Mouse (Mus musculus) hindbrain, embryonic 16.5 days (tissue): Measurements from ENCODE around the gene Hoxb6. TPM values are rescaled to one million over a fixed set of nuclear protein-coding genes. Genes with fewer than 3 reads are reported as not detected.

ENCODE experiments used
- ATAC-seq: fragments of 200-750 bp; cut with Nextera tagmentation; 2 replicates; pipeline ENCODE4 v1.8.0; 2017; ENCODE audit warnings: moderate TSS enrichment, moderate library complexity
- H3K27ac ChIP-seq: fragments of 300-500 bp; sonication (generic); 2 replicates; pipeline ENCODE4 v1.5.1; 2014; ENCODE audit warnings: low read depth, mild to moderate bottlenecking, control low read depth, low read length, moderate library complexity
- H3K27me3 ChIP-seq: fragments of 300-500 bp; sonication (generic); replicated peaks from 2 replicates; pipeline ENCODE4 v1.6.1; 2014; ENCODE audit warnings: low read length; ENCODE audit not compliant: control insufficient read depth, insufficient read depth
- H3K36me3 ChIP-seq: fragments of 300-500 bp; sonication (generic); 2 replicates; pipeline ENCODE4 v1.6.1; 2014; ENCODE audit warnings: mild to moderate bottlenecking, low read length, moderate library complexity, mixed read lengths; ENCODE audit not compliant: control insufficient read depth, insufficient read depth
- H3K4me1 ChIP-seq: fragments of 300-500 bp; sonication (generic); 2 replicates; pipeline ENCODE4 v1.6.1; 2014; ENCODE audit warnings: low read depth, low read length; ENCODE audit not compliant: control insufficient read depth, insufficient read depth
- H3K4me2 ChIP-seq: fragments of 300-500 bp; sonication (generic); 2 replicates; pipeline ENCODE4 v1.6.1; 2014; ENCODE audit warnings: mild to moderate bottlenecking, low read length, control low read depth, moderate library complexity
- H3K4me3 ChIP-seq: fragments of 300-500 bp; sonication (generic); 2 replicates; pipeline ENCODE4 v1.5.1; 2014; ENCODE audit warnings: mild to moderate bottlenecking, low read length, control low read depth, moderate library complexity
- H3K9ac ChIP-seq: fragments of 300-500 bp; sonication (generic); 2 replicates; pipeline ENCODE4 v1.6.1; 2014; ENCODE audit warnings: low read depth, mild to moderate bottlenecking, control low read depth, low read length, moderate library complexity
- H3K9me3 ChIP-seq: fragments of 300-500 bp; sonication (generic); 2 replicates; pipeline ENCODE4 v1.6.1; 2014; ENCODE audit warnings: mild to moderate bottlenecking, low read length, moderate library complexity; ENCODE audit not compliant: control insufficient read depth
- WGBS: fragments of 180-500 bp; shearing (Covaris S2); extraction: QIAGEN DNeasy Blood & Tissue Kit; methylation state at CpG from one replicate; pipeline ENCODE4 v1.1.7; 2014; 5-methylcytosine and 5-hydroxymethylcytosine counted together
- polyA plus RNA-seq: library from polyadenylated mRNA; unstranded; fragments of >200 nt; fragmentation: Nextera tagmentation; extraction: Ambion mirVana; gene quantifications from 2 replicates; pipeline ENCODE4 v1.2.1, GENCODE M21; 2015

Gene Hoxb6
- polyA plus RNA-seq, 1 experiment from 2014 or later = 53.3 TPM

DNA sequence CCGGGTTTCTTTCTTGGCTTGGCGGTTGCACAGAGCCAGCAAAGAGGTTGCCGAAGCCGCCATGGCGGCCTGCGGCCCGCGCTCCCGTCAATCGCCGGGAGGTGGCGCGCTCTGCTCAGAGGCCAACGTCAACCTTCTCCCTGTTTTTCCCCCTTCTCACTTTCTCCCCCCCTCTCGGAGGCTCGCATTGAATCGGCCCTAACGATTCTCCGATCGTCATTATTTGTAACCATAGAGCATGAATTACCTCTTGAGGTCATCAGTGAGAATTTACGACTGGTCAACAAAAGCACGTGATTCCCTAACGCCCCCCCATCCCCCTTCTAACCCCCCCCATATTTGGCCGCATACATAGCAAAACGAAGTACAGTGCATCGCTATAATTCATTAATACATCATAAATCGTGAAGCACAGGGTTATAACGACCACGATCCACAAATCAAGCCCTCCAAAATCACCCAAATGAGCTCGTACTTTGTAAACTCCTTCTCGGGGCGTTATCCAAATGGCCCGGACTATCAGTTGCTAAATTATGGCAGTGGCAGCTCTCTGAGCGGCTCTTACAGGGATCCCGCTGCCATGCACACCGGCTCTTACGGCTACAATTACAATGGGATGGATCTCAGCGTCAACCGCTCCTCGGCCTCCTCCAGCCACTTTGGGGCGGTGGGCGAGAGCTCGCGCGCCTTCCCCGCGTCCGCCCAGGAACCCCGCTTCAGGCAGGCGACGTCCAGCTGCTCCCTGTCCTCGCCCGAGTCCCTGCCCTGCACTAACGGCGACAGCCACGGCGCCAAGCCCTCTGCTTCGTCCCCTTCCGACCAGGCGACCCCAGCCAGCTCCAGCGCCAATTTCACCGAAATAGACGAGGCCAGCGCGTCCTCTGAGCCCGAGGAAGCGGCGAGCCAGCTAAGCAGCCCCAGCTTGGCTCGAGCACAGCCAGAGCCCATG, 11.1 kb downstream of the Hoxb6 start, which contains the start of gene Hoxb5:
Hoxb5 (plus strand) TSS at position 186 of the 949 bp plus-strand sequence.
- Histone ChIP-seq H3K36me3 (no peaks in the 10 kb centered on the region), H3K9me3 (no peaks in the 10 kb centered on the region), H3K4me3 (peak within 1 kb of the TSS; percentile 43), H3K27me3 (peaks cover 41% of the 10 kb centered on the region), H3K27ac (peak within 1 kb of the TSS; percentile 90), H3K9ac (peak within 1 kb of the TSS; percentile 73), H3K4me2 (peak within 1 kb of the TSS; percentile 62), H3K4me1 (no peaks in the 10 kb centered on the region)
- ATAC-seq = peak; percentile 63
- under 1% methylated on average over 69 of the region's 69 CpGs for WGBS

DNA sequence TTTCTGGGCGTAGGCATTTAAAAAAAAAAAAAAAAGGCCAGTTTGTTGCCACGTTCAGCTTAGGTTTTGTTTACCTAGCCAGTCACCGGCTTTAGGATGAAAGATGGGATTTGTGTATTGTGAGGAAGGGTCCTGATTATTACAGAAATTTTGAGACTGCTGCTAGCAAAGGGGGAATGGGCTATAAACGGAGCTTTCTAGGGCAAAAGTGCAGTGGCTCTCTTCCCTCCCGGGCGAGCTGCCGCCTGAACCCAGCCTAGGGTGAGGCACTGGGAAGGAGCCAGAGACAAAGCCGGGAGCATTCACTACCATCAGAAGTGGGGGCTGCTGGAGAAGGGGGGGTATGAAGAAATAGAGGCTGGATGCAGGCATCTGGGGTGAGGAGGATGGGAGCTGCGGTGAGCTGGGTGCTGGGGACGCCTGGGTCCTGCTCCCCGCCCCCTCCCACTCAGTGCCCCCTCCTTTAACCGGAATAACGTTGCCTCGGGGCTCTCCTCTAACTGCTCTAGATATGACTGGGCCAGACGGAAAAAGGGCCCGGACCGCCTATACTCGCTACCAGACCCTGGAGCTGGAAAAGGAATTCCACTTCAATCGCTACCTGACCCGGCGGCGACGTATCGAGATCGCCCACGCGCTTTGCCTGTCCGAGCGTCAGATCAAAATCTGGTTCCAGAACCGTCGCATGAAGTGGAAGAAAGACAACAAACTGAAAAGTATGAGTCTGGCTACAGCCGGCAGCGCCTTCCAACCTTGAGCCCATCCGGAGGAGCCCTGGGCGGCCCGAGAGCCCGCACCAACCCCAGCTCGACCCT, 12.3 kb downstream of the Hoxb6 start:
- no peaks in the 10 kb centered on the region for H3K4me1 ChIP-seq
- H3K9me3 ChIP-seq = no peaks in the 10 kb centered on the region
- peaks cover 48% of the 10 kb centered on the region for H3K27me3 ChIP-seq
- H3K4me3 ChIP-seq = peak overlapping the region; percentile 43
- no peak for ATAC-seq
- H3K36me3 ChIP-seq = no peaks in the 10 kb centered on the region
- peak overlapping the region; percentile 62 for H3K4me2 ChIP-seq
- WGBS = 1% methylated on average over 38 of the region's 38 CpGs
- H3K27ac ChIP-seq = peak overlapping the region; percentile 90
- H3K9ac ChIP-seq = peak overlapping the region; percentile 73

DNA sequence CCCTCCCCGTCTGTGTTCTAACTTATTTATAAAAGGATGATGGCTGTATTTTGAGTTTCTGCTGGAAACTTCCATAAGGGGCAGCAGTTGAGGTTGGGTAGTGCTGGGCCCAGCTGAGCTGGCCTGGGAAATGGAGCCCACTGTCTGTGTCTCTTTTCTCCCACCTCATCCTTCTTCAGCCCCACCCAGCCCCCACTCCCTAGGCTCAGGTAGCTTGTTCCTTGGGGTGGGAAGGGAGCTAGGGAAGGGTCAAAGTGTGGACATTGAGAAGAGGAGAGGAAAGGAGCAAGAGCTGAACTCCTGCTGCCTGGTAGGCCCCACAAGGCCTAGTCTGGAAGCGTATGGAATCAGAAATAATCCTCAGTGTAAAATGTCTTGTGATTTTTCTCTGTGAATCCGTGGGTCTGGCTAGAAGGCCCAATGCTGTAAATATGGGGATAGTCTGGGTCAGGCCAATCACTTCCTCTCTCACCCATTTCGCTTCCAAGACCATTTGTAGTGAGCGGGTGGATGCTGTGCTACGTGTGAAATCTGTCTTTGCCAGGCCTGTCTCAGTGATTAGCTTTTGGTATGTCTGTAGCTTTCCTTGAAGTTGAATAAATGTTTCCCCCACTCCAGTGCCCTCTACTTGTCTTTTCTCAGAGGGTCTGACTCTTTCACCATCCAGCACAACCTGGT, 13.4 kb downstream of the Hoxb6 start:
- peak overlapping the region; percentile 28 for H3K4me3 ChIP-seq
- H3K27me3 ChIP-seq = peaks cover 49% of the 10 kb centered on the region
- peak overlapping the region; percentile 90 for H3K27ac ChIP-seq
- H3K4me2 ChIP-seq = peak overlapping the region; percentile 62
- H3K4me1 ChIP-seq = no peaks in the 10 kb centered on the region
- H3K9me3 ChIP-seq = no peaks in the 10 kb centered on the region
- 35% methylated on average over 6 of the region's 6 CpGs for WGBS
- ATAC-seq = no peak
- peak overlapping the region; percentile 73 for H3K9ac ChIP-seq
- no peaks in the 10 kb centered on the region for H3K36me3 ChIP-seq

DNA sequence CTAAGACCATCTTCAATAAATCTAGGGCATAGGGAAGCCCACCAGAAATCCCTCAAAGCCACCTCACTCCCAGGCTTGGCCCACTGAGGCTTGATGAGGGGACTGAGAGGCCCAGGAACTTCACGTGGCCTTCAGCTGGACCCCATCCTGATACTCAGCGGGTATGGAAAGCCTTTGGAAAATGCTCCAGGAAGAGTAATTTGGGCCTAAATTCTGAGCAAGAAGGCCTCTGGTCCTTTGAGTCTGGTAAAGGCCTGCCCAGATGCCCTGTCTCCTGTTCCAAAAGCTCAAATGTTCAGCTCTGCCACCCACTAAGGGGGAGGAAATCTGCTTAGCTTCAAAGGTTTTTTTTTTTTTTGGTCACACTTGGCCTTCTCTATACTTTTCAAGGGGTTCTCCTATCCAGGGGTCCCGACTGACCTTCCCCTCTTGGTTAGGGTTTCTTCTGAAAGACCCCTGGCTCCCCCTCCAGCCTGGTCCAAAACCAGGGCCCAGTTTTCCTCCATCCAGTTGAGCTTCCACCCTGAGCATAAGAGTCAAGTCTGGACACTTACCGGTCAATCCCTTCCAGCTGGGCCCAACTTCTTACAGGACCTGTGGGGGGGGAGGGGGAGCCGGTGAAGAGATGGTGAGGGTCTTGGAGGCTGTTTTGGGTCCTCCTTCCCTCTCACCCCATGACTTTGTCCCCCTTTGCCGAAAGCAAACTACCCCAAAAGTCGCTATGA, 14.1 kb downstream of the Hoxb6 start:
- Histone ChIP-seq H3K4me1 (no peaks in the 10 kb centered on the region), H3K4me2 (peak overlapping the region; percentile 62), H3K9ac (peak overlapping the region; percentile 73), H3K9me3 (no peaks in the 10 kb centered on the region), H3K4me3 (peak overlapping the region; percentile 28), H3K36me3 (no peaks in the 10 kb centered on the region), H3K27me3 (peaks cover 52% of the 10 kb centered on the region), H3K27ac (peak overlapping the region; percentile 90)
- WGBS = 20% methylated on average over 7 of the region's 7 CpGs
- no peak for ATAC-seq

DNA sequence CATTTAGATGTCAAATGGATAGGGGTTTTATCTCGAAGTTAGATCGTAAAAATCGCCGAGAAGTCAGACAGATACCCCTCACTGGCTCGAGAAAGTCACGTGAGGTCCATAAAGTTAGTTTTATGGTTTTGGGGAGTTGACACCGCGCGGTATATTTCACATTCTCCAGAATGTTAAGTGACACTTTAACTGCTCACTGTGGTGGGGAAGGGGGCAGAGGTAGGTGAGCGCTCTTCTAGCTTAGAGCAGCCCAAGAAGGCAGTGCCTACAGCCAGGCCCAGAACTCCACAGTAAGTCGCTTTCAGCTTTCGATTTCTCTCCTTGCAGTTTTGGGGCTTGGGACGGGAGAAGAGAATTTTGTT, 14.6 kb downstream of the Hoxb6 start:
- H3K9ac ChIP-seq = no peak overlapping the region

DNA sequence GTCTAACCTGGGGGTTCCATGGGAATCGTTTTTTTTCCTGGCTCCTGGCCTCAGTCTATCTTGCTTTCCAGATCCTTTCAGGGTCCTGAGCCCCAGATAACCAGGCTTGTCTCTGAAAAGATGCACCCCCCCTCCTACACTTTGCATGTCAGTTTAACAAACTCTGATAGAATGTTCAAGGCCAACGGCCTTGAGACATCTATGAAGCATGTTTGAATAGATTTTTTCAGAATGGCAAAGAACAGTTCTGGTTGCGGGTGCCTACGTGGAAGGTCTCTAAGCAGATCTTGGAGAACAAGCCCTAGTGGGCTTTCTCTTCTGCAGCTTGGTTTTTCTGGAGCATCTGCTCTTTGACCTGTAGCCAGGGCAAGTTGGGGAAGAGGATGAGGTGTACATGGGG, 16.5 kb downstream of the Hoxb6 start:
- H3K9me3 ChIP-seq = no peaks in the 10 kb centered on the region
- H3K4me3 ChIP-seq = peak overlapping the region; percentile 13
- peak overlapping the region; percentile 29; the same call in 1 of the 2 replicates for H3K9ac ChIP-seq
- no peaks in the 10 kb centered on the region for H3K4me1 ChIP-seq
- H3K27me3 ChIP-seq = peaks cover 68% of the 10 kb centered on the region
- ATAC-seq = no peak
- H3K4me2 ChIP-seq = peak overlapping the region; percentile 62
- no peaks in the 10 kb centered on the region for H3K36me3 ChIP-seq
- peak overlapping the region; percentile 59 for H3K27ac ChIP-seq
- 15% methylated on average over 4 of the region's 4 CpGs for WGBS

More for the DNA sequence above, 14.6 kb downstream of the Hoxb6 start:
- no peak for ATAC-seq
- Histone ChIP-seq H3K27ac (peak overlapping the region; percentile 90), H3K36me3 (no peaks in the 10 kb centered on the region), H3K4me3 (peak overlapping the region; percentile 28), H3K4me2 (peak overlapping the region; percentile 62), H3K4me1 (no peaks in the 10 kb centered on the region), H3K27me3 (peaks cover 55% of the 10 kb centered on the region), H3K9me3 (no peaks in the 10 kb centered on the region)
- 6% methylated on average over 13 of the region's 13 CpGs for WGBS

DNA sequence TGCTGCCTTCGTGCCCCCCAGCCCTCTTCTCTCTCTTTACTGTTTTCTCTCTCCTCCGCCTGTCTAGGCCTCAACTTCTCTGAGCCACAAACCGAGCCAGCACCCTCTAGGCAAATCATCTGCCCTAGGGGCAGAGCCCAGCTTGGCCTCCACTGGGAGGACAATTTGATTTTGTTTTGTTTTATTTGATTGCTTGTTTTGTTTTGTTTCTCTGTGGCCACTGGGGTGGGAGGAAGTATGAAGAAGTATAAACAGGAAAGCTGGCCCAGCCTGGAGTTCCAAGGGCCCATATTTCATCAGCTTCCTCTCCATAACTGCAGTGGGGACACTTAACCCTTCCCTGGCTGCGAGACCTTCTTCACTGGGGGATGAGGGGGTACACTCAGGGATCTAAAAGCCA, 17.0 kb downstream of the Hoxb6 start:
- Histone ChIP-seq H3K36me3 (no peaks in the 10 kb centered on the region), H3K4me3 (peak overlapping the region; percentile 13), H3K9ac (peak overlapping the region; percentile 29; the same call in 1 of the 2 replicates), H3K4me1 (no peaks in the 10 kb centered on the region), H3K27me3 (peaks cover 69% of the 10 kb centered on the region), H3K9me3 (no peaks in the 10 kb centered on the region), H3K4me2 (peak overlapping the region; percentile 62), H3K27ac (peak overlapping the region; percentile 72)
- no peak for ATAC-seq
- WGBS = 14% methylated on average over 4 of the region's 4 CpGs

DNA sequence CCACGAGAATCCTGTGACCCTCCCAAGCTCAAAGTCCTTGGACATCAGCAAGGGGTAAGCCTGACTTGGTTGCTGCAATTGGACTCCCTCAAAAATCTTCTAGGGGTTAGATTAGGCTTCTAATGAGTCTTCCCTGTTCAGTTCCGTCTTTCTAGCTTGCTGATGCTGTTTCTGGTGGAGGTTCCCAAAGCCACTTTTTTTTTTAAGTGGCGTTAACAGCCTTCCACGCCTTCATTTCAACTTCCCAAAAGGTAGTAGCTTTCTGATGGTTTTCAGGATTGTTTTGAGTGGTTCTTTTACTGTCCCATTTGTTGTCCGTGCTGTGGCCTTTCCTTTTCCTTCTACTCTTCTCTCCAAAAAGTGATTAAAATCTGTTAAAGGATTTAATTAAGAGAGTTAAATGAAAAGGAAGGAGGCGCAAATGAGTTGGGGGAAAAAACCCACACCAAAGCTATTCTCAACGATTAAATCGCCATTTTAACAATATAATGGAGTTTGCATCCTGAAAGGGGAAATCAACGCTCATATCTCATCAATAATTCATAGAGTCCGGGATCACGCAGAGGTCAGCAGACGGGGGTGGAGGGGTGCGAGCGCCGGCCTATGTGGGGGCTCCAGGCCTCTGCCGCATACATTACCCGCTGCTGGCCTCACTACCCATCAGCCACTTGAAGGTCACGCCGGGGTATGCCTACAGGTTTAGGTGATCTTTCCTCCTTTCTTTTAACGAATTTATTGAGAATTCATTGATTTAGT, 18.1 kb downstream of the Hoxb6 start:
- whole genome bisulfite sequencing = 5% methylated on average over 20 of the region's 20 CpGs
- H3K9me3 ChIP-seq = no peaks in the 10 kb centered on the region
- H3K9ac ChIP-seq = peak overlapping the region; percentile 45; the same call in 1 of the 2 replicates
- H3K36me3 ChIP-seq = no peaks in the 10 kb centered on the region
- peaks cover 68% of the 10 kb centered on the region for H3K27me3 ChIP-seq
- H3K4me3 ChIP-seq = peak overlapping the region; percentile 24
- peak overlapping the region; percentile 72 for H3K27ac ChIP-seq
- no peak for ATAC-seq
- peak overlapping the region; percentile 62 for H3K4me2 ChIP-seq
- no peaks in the 10 kb centered on the region for H3K4me1 ChIP-seq
